Mouse (Mus musculus) thymus, postnatal 36 days (tissue): ENCODE measurements around the gene Pnliprp2.
A peak's percentile ranks its signal among the peaks of the same experiment; 100 is the strongest.

ENCODE experiments used
- DNase-seq, 2 experiments: peaks; one replicate each; pipeline ENCODE4 v3.0.0; 2022; ENCODE audit warnings: mixed read lengths in 2 of 2

Gene Pnliprp2

GRCm38 (mm10) chr19:58759423-58759822, at the start of gene Pnliprp2:
Pnliprp2 (plus strand) TSS chr19:58759719.
- peak in 1 of 2 experiments; percentile 7 for DNase-seq

DNA sequence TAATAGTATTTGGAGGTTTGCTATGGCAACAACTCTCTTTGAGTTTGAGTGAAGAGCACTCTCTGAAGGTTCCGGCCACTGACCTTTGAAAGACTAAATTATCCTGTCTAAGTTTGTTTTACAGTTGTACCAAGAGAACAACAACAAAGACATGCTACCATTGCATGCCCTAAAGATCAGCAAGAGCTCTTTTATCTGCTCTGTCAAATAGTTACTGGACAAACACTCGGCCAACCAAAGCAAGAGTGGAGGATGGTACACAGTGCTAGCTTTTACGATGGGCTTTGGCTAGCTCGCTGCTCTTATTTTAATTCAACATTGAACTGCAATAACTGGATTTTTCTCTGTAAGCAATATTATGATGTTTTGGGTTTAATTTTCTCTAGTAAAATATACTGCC, 41.6 kb upstream of the Pnliprp2 start:
- DNase-seq = no peak

- DNase-seq = no peak
These were observed 39.1 kb upstream of the Pnliprp2 start for GRCm38 (mm10) chr19:58720439-58720838.

GRCm38 (mm10) chr19:58726551-58726950, 33.0 kb upstream of the Pnliprp2 start:
- no peak for DNase-seq

GRCm38 (mm10) chr19:58727756-58728155, 31.8 kb upstream of the Pnliprp2 start:
- DNase-seq = no peak

DNA sequence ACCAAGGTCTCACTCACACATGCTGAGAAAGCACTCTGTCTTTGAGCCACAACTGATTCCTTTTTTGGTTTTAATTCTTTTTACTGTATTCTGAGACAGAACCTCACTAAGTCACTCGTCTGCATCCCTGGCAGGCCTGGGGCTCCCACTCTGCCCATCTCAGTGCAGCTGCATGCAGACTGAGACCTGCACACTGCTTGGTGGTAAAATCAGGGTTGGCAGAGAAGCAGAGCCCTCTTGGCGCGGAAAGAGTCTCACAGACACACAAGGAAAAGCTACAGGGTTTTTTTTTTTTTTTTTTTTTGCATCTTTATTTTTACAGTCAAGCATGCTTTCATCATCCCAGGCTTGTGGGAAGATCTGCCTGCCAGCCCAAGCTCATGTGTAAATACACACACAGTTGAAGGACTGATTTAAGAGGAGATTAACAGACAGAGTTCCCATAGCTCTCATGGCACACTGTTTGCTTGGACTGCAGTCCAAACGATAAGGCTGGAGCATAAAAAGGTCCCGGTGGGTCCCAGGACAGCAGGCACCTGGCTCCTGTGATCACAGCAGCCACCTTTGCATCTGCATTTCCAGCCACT, 31.0 kb upstream of the Pnliprp2 start, which contains the start of gene Pnliprp1:
TSS of gene Pnliprp1 (plus strand) at position 443 of the 587 bp plus-strand sequence.
- no peak for DNase-seq

DNA sequence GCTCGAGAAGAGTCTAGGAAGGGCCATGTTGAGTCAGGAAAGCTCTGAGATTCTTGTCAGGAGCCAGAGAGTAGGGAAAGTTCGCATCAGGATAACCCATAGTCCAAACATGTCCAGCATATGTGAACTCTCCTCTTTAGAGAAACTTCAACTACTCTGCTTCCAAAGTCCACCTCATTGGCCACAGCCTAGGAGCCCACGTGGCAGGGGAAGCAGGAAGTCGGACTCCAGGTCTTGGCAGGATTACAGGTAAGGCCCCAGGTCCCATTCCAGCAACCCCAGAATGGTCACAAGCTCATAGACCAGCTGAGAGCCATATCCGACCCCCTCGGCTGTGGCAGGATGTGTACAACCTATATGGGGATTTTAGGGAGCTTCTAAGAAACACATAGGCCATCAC, 26.3 kb upstream of the Pnliprp2 start:
- no peak for DNase-seq

GRCm38 (mm10) chr19:58738111-58738510, 21.4 kb upstream of the Pnliprp2 start:
- DNase-seq = no peak

- no peak for DNase-seq
These were observed 18.5 kb upstream of the Pnliprp2 start for GRCm38 (mm10) chr19:58741036-58741435.

- no peak for DNase-seq
These were observed 16.8 kb upstream of the Pnliprp2 start for GRCm38 (mm10) chr19:58742711-58743110.

GRCm38 (mm10) chr19:58743736-58744135, 15.8 kb upstream of the Pnliprp2 start:
- no peak for DNase-seq

- DNase-seq = no peak
These were observed 12.0 kb upstream of the Pnliprp2 start for GRCm38 (mm10) chr19:58747498-58748000.

GRCm38 (mm10) chr19:58750822-58751221, 8.7 kb upstream of the Pnliprp2 start:
- no peak for DNase-seq

GRCm38 (mm10) chr19:58751504-58751903, 8.0 kb upstream of the Pnliprp2 start:
- DNase-seq = no peak

GRCm38 (mm10) chr19:58758871-58759270, 648 bp upstream of the Pnliprp2 start:
- DNase-seq = no peak

DNA sequence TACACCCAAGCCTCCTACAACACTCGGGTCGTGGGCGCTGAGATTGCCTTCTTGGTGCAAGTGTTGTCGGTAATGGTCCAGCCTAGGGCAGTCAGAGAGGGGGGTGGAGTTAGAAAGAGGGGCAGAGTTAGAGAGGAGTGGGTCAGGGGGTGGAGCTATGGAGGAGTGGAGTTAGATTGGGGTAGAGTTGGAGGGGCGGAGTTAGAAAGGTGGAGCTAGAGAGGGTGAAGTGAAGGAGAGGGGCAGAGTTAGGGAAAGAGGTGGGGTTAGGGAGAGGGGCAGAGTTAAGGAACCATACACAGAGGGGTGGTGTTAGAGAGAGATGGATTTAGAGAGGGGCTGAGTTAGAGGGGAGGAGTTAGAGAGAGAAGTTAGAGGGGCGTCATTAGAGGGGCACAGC, 2.8 kb downstream of the Pnliprp2 start:
- DNase-seq = no peak

DNA sequence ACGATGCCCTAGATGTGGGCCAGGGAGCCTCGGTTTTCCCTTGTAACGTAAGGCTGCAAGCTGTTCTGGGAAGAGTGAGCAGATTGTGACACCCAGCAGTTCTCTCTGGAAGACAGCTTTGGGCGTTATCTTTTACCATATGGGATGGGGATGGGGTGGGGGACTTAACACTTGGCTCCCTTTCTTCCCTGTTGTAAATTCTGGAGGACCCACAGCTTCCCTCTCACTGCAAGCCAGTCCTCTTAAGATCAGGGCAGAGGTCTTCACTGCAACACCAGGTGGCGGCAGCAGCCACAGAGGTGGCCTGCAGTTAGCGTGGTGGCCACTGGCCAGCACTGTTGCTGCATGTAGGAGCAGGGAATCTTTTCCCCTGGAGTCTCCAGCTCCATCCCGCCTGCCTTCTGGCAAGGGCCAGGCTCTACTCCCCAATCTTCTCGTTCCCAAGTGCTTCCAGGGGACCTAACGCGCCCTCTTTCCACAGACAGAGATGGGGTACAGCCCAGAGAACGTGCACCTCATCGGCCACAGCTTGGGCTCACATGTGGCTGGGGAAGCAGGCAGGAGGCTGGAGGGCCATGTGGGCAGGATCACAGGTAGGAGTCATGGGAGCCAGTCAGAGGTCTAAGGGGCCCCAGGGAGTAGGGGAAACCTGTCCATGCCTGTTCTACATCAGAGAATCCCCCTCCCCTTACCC, 3.5 kb downstream of the Pnliprp2 start:
- no peak for DNase-seq

- DNase-seq = no peak
These were observed 7.8 kb downstream of the Pnliprp2 start for GRCm38 (mm10) chr19:58767329-58767728.

GRCm38 (mm10) chr19:58776461-58776860, 16.9 kb downstream of the Pnliprp2 start:
- no peak for DNase-seq

DNA sequence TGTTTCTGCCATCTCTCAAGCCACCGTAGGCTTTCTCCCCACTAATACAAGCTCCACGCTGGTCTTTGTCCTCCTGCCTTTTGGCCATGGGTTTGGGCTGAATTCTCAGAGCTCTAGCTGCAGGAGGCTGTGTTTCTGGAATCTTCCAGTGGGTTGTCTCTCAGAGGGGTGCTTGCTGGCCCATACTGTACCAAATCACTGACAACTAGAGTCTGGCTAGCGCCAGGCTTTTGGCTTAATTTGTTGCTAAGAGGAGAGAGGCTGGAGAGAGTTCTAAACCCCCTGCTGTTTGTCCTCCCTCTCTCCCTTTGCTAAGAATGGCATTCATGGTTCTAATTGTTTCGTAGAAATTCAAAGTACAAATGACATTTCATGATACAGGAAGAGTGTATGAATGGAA, 22.0 kb downstream of the Pnliprp2 start:
- DNase-seq = no peak

- DNase-seq = no peak
These were observed 24.4 kb downstream of the Pnliprp2 start for GRCm38 (mm10) chr19:58783938-58784337.

DNA sequence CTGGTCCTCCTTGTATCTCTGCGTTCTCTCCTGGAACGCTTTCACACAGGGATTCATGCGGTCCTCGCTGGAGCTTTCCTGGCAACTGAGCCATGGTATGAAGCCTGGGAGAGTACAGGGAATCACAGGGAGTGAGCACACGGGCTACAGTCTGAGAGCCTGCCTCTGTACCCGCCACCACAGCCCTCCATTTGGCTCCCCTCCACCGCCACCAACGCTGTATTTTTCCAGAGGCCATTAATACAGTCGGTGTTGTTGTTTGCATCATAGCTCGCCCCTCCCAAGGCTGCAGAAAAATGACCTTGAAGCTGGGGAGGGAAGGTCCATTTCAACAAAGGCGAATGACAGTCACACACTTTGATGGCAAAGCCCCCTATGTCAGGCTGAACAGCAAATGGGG, 29.7 kb downstream of the Pnliprp2 start:
- DNase-seq = no peak

GRCm38 (mm10) chr19:58794284-58794683, 34.8 kb downstream of the Pnliprp2 start, which contains the start of gene 1700019N19Rik:
1700019N19Rik (minus strand) TSS chr19:58794461.
- no peak for DNase-seq

- DNase-seq = no peak
These were observed 35.7 kb downstream of the Pnliprp2 start for GRCm38 (mm10) chr19:58795114-58795669.
